Mouse (Mus musculus): ENCODE measurements around the gene Adam29.

Gene Adam29

GRCm38 (mm10) chr8:55906848-55907247, at the start of gene Adam29:
TSS of gene Adam29 (minus strand) at chr8:55906948.
- DNase-seq, result no peak

- DNase-seq, result no peak
Observed at GRCm38 (mm10) chr8:55940526-55940880, 33.8 kb upstream of the Adam29 start.

GRCm38 (mm10) chr8:55939870-55940525, 33.2 kb upstream of the Adam29 start, which contains the start of gene Glra3:
TSS of gene Glra3 (plus strand) at chr8:55940460.
- no peak for DNase-seq

All from thymus, adult 18-20 months (tissue).